Mouse (Mus musculus) midbrain, embryonic 16.5 days (tissue): ENCODE results near the gene Dmbx1. TPM values are rescaled to one million over a fixed set of nuclear protein-coding genes. Genes with fewer than 3 reads are reported as not detected.

Source experiments
- ATAC-seq: fragments of 200-750 bp; cut with Nextera tagmentation; 2 replicates; pipeline ENCODE4 v1.8.0; 2017; ENCODE audit warnings: moderate TSS enrichment
- H3K27ac ChIP-seq: fragments of 300-500 bp; sonication (generic); 2 replicates; pipeline ENCODE4 v1.5.1; 2014; ENCODE audit warnings: mild to moderate bottlenecking, low read length, mixed read lengths
- H3K27me3 ChIP-seq: fragments of 300-500 bp; sonication (generic); 2 replicates; pipeline ENCODE4 v1.6.1; 2014; ENCODE audit warnings: low read depth, low read length, mixed read lengths; ENCODE audit not compliant: control insufficient read depth, insufficient read depth
- H3K36me3 ChIP-seq: fragments of 300-500 bp; sonication (generic); 2 replicates; pipeline ENCODE4 v1.6.1; 2014; ENCODE audit warnings: mild to moderate bottlenecking, low read length, moderate library complexity, mixed read lengths; ENCODE audit not compliant: control insufficient read depth, insufficient read depth
- H3K4me1 ChIP-seq: fragments of 300-500 bp; sonication (generic); 2 replicates; pipeline ENCODE4 v1.6.1; 2014; ENCODE audit warnings: mild to moderate bottlenecking, low read length, mixed read lengths; ENCODE audit not compliant: control insufficient read depth, insufficient read depth
- H3K4me2 ChIP-seq: fragments of 300-500 bp; sonication (generic); 2 replicates; pipeline ENCODE4 v1.6.1; 2014; ENCODE audit warnings: mild to moderate bottlenecking, low read length, mixed read lengths
- H3K4me3 ChIP-seq: fragments of 300-500 bp; sonication (generic); 2 replicates; pipeline ENCODE4 v1.5.1; 2014; ENCODE audit warnings: low read depth, mild to moderate bottlenecking, low read length, moderate library complexity, mixed read lengths
- H3K9ac ChIP-seq: fragments of 300-500 bp; sonication (generic); 2 replicates; pipeline ENCODE4 v1.6.1; 2014; ENCODE audit warnings: low read depth, low read length, mixed read lengths
- H3K9me3 ChIP-seq: fragments of 300-500 bp; sonication (generic); replicated peaks from 2 replicates; pipeline ENCODE4 v1.6.1; 2014; ENCODE audit warnings: mild to moderate bottlenecking, low read length, mixed read lengths; ENCODE audit not compliant: control insufficient read depth, poor library complexity, severe bottlenecking
- WGBS: fragments of 180-500 bp; shearing (Covaris S2); extraction: QIAGEN DNeasy Blood & Tissue Kit; methylation state at CpG from one replicate; pipeline ENCODE4 v1.1.7; 2014; 5-methylcytosine and 5-hydroxymethylcytosine counted together
- polyA plus RNA-seq: library from polyadenylated mRNA; unstranded; fragments of >200 nt; fragmentation: Nextera tagmentation; extraction: Ambion mirVana; gene quantifications from 2 replicates; pipeline ENCODE4 v1.2.1, GENCODE M21; 2015

Gene Dmbx1
- polyA plus RNA-seq, 1 experiment from 2014 or later: 12.0 TPM

- H3K36me3 ChIP-seq: no peaks in the 10 kb centered on the region
- no peak overlapping the region for H3K4me2 ChIP-seq
- 61% methylated on average over 24 of the region's 24 CpGs for WGBS
- H3K4me1 ChIP-seq: no peaks in the 10 kb centered on the region
- no peak overlapping the region for H3K9ac ChIP-seq
- ATAC-seq: no peak
- no peaks in the 10 kb centered on the region for H3K9me3 ChIP-seq
- no peak overlapping the region for H3K4me3 ChIP-seq
- H3K27me3 ChIP-seq: peaks cover 60% of the 10 kb centered on the region
- no peak overlapping the region for H3K27ac ChIP-seq
Measured at GRCm38 (mm10) chr4:115972543-115972942, 32.8 kb upstream of the Dmbx1 start.

GRCm38 (mm10) chr4:115964446-115964845 lies 24.7 kb upstream of the Dmbx1 start:
- H3K4me2 ChIP-seq: no peak overlapping the region
- H3K27me3 ChIP-seq: peaks cover 53% of the 10 kb centered on the region
- no peak for ATAC-seq
- H3K4me1 ChIP-seq: peaks cover 13% of the 10 kb centered on the region
- H3K36me3 ChIP-seq: no peaks in the 10 kb centered on the region
- no peak overlapping the region for H3K4me3 ChIP-seq
- H3K27ac ChIP-seq: no peak overlapping the region
- no peak overlapping the region for H3K9ac ChIP-seq
- no peaks in the 10 kb centered on the region for H3K9me3 ChIP-seq
- WGBS: 12% methylated on average over 5 of the region's 5 CpGs

- H3K4me1 ChIP-seq: peaks cover 13% of the 10 kb centered on the region
- peaks cover 47% of the 10 kb centered on the region for H3K27me3 ChIP-seq
- no peak overlapping the region for H3K9ac ChIP-seq
- no peaks in the 10 kb centered on the region for H3K36me3 ChIP-seq
- 9% methylated on average over 6 of the region's 6 CpGs for WGBS
- no peak overlapping the region for H3K27ac ChIP-seq
- H3K9me3 ChIP-seq: no peaks in the 10 kb centered on the region
- H3K4me2 ChIP-seq: peak overlapping the region; percentile 76; the same call in 1 of the 2 replicates
- H3K4me3 ChIP-seq: no peak overlapping the region
- no peak for ATAC-seq
Measured at GRCm38 (mm10) chr4:115963751-115964150, 24.0 kb upstream of the Dmbx1 start.

- H3K4me2 ChIP-seq: peak overlapping the region; percentile 76
- H3K9me3 ChIP-seq: no peaks in the 10 kb centered on the region
- H3K9ac ChIP-seq: peak overlapping the region; percentile 78
- ATAC-seq: peak; percentile 77
- peak overlapping the region; percentile 64 for H3K4me3 ChIP-seq
- no peak overlapping the region for H3K27ac ChIP-seq
- under 1% methylated on average over 73 of the region's 79 CpGs for WGBS
- H3K4me1 ChIP-seq: peaks cover 13% of the 10 kb centered on the region
- peaks cover 46% of the 10 kb centered on the region for H3K27me3 ChIP-seq
- no peaks in the 10 kb centered on the region for H3K36me3 ChIP-seq
Measured at GRCm38 (mm10) chr4:115962671-115963412, 23.1 kb upstream of the Dmbx1 start.

- Histone ChIP-seq H3K4me3 (no peak overlapping the region), H3K27me3 (peaks cover 44% of the 10 kb centered on the region), H3K36me3 (no peaks in the 10 kb centered on the region), H3K4me2 (peak overlapping the region; percentile 76), H3K9ac (no peak overlapping the region), H3K9me3 (no peaks in the 10 kb centered on the region), H3K27ac (no peak overlapping the region), H3K4me1 (peaks cover 13% of the 10 kb centered on the region)
- ATAC-seq: no peak
- WGBS: 7% methylated on average over 7 of the region's 7 CpGs
Measured at GRCm38 (mm10) chr4:115961991-115962390, 22.3 kb upstream of the Dmbx1 start.

- no peaks in the 10 kb centered on the region for H3K9me3 ChIP-seq
- ATAC-seq: no peak
- peaks cover 18% of the 10 kb centered on the region for H3K4me1 ChIP-seq
- H3K9ac ChIP-seq: no peak overlapping the region
- no peak overlapping the region for H3K4me2 ChIP-seq
- H3K27me3 ChIP-seq: peaks cover 47% of the 10 kb centered on the region
- H3K36me3 ChIP-seq: no peaks in the 10 kb centered on the region
- no peak overlapping the region for H3K27ac ChIP-seq
- H3K4me3 ChIP-seq: no peak overlapping the region
Measured at GRCm38 (mm10) chr4:115959546-115959945, 19.8 kb upstream of the Dmbx1 start.

- Histone ChIP-seq H3K9ac (peak overlapping the region; percentile 23), H3K9me3 (no peaks in the 10 kb centered on the region), H3K4me2 (peak overlapping the region; percentile 46; the same call in 1 of the 2 replicates), H3K27me3 (peaks cover 58% of the 10 kb centered on the region), H3K4me3 (no peak overlapping the region), H3K4me1 (peaks cover 5% of the 10 kb centered on the region; the same call in 1 of the 2 replicates), H3K36me3 (no peaks in the 10 kb centered on the region), H3K27ac (no peak overlapping the region)
- ATAC-seq: no peak
- WGBS: 5% methylated on average over 3 of the region's 3 CpGs
Measured at GRCm38 (mm10) chr4:115955494-115955775, 15.7 kb upstream of the Dmbx1 start.

- no peak overlapping the region for H3K27ac ChIP-seq
- peaks cover 62% of the 10 kb centered on the region for H3K27me3 ChIP-seq
- H3K4me1 ChIP-seq: peaks cover 5% of the 10 kb centered on the region; the same call in 1 of the 2 replicates
- WGBS: 5% methylated on average over 19 of the region's 19 CpGs
- H3K36me3 ChIP-seq: no peaks in the 10 kb centered on the region
- H3K4me2 ChIP-seq: peak overlapping the region; percentile 46
- H3K4me3 ChIP-seq: peak overlapping the region; percentile 3; the same call in 1 of the 2 replicates
- peak overlapping the region; percentile 23 for H3K9ac ChIP-seq
- H3K9me3 ChIP-seq: no peaks in the 10 kb centered on the region
- ATAC-seq: 0 out of 2 replicates have a peak, but pooled peaks have one; percentile 32
Measured at GRCm38 (mm10) chr4:115954656-115955493, 15.1 kb upstream of the Dmbx1 start.

- no peak overlapping the region for H3K9ac ChIP-seq
- peaks cover 62% of the 10 kb centered on the region for H3K27me3 ChIP-seq
- H3K27ac ChIP-seq: no peak overlapping the region
- H3K4me1 ChIP-seq: peaks cover 5% of the 10 kb centered on the region; the same call in 1 of the 2 replicates
- H3K36me3 ChIP-seq: no peaks in the 10 kb centered on the region
- no peaks in the 10 kb centered on the region for H3K9me3 ChIP-seq
- ATAC-seq: 0 out of 2 replicates have a peak, but pooled peaks have one; percentile 8
- no peak overlapping the region for H3K4me2 ChIP-seq
- H3K4me3 ChIP-seq: no peak overlapping the region
- 43% methylated on average over 5 of the region's 5 CpGs for WGBS
Measured at GRCm38 (mm10) chr4:115953559-115953958, 13.8 kb upstream of the Dmbx1 start.
